Mouse (Mus musculus) urinary bladder, postnatal 14 days (tissue): ENCODE measurements at regions not wholly inside any gene's neighbourhood (a gene's known extent, or its start where the extent isn't known, plus 50 kb on each side); places are given as distances from the start of the nearest gene placed in this dataset.

Experiments used
- DNase-seq: peaks from one replicate; pipeline ENCODE4 v3.0.0; 2021; ENCODE audit warnings: low spot score

GRCm38 (mm10) chr13:110897621-110898020, 357.2 kb upstream of the Actbl2 start:
- no peak for DNase-seq

DNA sequence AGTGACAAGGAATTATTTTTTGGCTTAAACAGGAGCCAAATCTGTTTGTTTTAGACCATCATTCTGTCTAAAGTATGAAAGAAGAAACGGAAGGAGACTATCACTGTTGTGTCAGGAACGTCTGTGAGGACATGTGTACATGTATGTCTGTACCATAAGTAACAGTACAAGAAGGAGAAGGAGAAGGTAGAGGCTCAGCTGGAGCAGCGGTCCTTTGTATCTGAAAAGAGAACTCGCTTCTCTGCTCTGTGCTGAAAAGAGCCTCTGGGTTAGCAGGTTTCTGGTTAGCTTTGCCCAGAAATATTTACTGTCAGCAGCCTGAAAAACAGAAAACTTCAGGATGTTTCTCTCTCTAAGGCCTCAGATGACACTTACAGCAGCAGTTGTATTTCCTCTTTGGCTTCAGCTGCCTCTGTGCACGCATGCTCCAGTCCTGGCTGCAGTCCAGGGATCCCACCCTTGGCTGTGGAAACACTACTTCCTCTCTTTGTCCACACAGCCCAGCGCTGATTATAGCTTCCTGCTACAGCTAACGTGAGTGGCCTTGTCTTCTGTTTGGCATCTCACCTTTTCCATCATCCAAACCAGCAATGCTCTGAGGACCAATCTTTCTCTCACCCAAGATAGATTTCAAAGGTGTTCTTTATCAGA, 351.7 kb upstream of the Actbl2 start:
- peak; percentile 82 for DNase-seq

DNA sequence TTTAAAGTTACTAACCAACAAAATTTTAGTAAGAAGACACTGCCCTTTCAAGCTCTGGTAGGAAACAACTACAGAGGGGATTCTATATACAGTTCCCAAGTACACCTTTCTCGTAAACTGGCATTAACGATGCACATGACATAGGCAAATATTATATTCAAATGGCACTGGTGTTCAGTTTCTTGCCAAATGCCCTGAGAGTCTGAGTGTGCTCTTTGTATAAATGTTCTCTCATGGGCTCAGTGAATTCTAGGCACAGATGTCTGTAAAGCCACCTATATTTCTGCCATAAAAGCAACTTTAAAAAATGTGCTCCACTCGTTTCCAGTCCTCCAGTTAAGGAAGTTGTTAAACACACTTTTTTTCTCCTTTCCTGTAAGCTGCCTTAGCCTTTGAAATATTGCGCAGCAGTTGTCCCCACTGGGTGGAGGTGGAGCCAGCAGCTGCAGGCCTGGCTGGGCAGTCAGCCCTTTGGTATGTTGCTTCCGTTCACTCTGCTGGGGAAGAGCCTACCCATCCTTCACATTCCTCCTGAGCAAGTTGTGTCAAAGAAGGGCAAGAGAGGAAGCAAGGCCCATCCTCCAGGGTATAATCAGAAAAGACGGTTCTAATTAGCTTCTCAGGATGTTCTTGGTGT, 347.4 kb upstream of the Actbl2 start:
- DNase-seq = peak; percentile 52

GRCm38 (mm10) chr13:110911866-110912265, 342.9 kb upstream of the Actbl2 start:
- DNase-seq = no peak

GRCm38 (mm10) chr13:110913177-110913576, 341.6 kb upstream of the Actbl2 start:
- no peak for DNase-seq

DNA sequence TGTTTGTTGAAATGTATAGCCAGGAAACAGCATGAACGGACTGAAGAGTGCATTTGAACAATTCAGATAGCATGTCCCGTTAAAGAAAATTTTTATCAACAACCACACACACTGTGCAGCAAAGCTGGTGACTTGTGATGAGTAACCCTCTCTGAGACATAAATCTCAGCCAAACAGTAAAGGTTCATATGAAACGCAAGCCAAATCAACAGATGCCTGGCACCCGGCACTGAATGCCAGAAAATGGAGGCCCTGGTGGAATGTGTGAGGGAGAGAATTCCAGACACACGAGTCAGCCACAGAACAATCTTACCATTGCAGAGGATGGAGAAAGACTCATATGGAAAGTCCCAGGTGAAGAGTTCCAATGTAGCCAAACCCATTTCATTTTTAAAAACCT, 341.1 kb upstream of the Actbl2 start:
- no peak for DNase-seq

GRCm38 (mm10) chr13:110915161-110915560, 339.7 kb upstream of the Actbl2 start:
- no peak for DNase-seq

- no peak for DNase-seq
Measured at GRCm38 (mm10) chr13:110923936-110924335, 330.9 kb upstream of the Actbl2 start.

GRCm38 (mm10) chr13:110924897-110925296, 329.9 kb upstream of the Actbl2 start:
- DNase-seq = no peak

- DNase-seq = no peak
Measured at GRCm38 (mm10) chr13:110928143-110928542, 326.7 kb upstream of the Actbl2 start.

DNA sequence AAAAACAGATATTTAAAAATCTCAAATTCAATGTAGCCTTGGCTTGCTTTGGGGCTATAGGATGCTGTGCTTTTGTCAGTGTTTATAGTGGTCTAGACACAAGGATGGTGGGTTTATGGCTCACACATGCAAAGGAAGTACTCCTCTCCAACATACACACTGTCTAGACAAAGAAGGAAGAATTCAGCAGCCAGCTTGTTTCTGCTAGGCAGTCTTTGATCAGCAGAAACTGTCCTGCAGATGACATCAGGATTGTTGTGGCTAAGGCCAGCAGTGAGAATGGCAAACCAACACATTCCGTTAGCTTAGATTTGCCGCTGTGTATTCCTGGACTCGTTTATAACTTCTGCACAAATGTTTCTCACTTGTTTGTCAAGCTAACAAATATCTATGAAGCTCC, 325.9 kb upstream of the Actbl2 start:
- DNase-seq = no peak

DNA sequence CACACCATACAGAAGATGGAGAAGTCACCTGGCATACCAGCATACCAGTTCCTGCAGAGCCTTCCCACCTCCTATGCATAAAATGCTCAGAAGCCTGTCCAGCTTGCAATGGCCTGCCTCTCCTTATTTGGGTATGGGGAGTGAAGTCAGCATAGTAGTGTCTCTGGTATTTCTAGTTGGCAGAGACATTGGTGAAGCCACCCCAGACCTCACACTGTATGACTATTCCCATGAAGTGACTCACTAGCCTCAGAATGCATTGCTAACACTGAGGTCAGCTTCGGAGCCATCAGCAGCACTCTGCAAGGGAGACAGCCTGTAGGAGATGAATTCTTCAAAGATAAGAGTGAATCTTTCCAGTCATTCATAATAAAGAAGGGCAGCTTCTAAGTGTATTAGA, 325.2 kb upstream of the Actbl2 start:
- peak; percentile 16 for DNase-seq

DNA sequence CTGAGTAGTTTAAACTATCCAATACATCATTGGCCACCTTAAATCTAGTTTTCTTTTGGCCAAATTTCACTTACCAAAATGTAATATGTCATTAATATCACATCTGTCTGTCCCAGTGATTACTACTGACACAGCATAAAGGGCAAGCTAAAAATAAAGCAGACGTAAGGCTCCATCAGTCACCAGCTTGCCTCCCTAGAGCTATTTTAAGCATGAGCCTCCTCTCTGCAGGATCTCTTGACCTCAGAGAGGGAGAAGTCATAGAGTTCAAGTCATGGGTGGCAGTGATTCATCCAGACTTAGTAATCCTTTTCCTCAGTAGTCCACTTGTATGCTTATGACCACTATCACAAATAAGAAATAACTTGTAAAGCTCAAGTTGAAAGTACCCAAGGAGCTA, 313.2 kb upstream of the Actbl2 start:
- no peak for DNase-seq

DNA sequence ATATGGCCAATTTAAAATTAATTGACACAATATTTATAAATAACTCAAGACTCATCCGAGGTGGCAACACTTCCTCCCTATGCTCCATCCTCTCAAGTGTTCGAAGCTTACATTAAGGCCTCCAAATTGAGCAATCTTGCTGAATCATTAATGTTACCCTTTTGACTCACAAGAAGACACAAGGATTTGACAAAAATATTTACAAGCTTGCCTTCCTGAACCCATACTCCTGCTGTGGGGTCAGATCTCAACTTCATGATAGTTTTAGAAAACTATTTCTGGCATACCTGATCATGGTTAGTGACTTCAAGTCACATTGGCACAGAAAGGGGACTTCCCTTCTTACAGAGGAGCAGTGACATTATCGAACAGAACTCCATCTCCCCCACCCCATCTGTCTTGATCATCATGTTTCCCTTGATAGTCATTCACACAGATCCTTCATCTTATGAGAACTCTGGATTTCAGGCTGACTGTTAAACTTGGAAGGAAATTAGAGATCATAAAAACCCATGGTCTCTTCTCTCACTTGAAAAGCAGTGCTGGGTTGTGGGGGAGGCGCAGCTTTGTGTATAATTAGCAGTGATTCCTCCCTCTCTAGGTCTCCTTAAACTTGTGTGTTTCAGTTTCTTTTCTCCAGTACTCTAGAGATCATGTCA, 311.7 kb upstream of the Actbl2 start:
- DNase-seq = no peak

GRCm38 (mm10) chr13:110944061-110944460, 310.8 kb upstream of the Actbl2 start:
- no peak for DNase-seq

DNA sequence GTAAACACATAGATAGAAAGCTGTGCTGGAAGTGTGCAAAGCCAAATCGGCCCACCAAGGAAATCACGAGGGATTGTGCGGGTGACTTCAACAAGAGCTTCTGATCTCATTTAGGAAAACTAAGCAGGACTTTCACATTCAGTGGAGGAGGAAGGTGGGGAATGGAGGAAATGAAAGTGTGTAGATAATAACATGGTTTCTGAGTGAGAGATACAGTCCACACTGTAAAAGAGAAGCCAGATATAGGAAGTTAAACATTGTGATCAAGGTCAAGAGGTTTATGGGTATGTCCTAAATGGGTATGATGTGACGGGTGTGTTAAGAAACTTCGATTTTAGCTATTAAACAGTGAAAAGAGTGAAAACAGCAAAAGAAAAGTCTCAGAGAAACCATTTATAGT, 310.1 kb upstream of the Actbl2 start:
- no peak for DNase-seq

DNA sequence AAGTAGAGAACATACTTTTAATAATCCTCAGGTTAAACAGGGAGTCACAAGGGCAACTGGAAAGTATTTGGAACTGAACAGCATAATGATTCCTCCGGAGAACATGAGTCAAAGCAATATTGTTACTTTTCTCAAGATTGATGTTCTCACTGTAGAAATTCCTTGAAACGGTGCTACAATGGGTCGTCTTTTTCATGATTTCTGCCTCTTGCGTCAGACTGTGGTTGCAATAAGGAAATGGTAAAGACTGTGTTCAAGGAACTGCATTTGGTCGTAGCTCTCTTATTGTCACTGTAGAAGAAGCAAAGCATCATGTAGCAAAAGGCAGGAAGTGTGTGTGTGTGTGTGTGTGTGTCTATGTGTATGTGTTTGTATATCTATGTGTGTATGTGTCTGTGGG, 294.6 kb upstream of the Actbl2 start:
- DNase-seq = no peak

DNA sequence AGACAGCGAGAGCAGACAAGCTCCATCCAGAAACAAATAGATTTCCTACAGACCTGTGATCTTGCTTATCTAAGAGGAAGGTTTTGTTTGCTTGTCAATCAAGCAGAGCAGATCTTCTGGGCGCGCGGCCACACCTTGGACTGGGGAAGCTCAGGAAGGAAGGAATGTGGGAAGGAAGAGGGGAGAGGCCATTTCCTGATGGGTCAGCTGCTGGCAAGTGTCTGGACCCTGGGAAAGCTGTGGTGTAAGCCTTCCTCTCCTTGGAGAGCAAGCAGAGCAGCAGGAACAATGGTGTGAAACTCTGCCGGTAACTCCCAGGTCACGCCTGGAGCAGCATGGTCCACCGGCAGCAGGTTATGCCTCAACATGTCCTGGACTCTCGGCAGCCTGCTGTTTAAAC, 287.7 kb upstream of the Actbl2 start:
- DNase-seq = peak; percentile 45

DNA sequence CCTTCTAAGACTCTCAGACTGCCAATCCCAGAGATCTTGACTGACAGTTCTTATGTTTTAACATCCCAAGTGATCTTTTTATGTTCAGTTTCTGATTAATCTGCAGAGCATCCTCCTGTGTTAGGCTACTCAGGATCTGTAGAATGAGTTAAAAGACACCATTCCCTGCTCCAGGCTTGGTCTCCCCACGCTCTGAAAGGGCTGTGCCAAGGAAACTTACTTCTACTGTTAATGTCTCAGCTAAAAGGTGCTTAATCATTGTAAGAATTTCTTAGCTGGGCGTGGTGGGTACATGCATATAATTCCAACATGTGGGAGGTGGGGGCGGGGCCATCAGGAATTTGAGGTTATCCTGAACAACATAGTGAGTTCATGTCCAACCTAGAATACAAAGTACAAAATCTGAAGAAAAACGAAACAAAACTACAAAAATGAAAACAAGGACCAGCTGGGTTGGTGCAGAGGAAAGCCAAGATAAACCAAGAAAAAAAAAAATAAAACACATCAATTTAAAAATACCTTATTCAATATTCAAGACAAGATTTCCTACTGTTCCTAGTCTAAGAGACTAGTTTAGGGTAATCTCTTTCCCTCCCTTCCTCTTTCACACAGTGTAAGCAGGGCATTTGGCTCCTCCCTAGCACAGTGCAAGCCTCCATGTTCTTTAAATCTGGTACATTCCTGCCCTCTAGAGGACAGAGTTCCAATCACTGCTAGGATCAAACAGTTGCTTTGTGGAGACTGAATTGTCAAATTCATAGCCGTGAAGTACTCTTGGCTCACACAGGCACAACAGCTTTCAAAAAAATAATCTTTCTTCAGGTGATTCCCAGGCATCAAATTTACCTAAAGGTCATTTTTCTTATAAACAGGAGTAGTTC, 286.9 kb upstream of the Actbl2 start:
- peak; percentile 62 for DNase-seq

- peak; percentile 12 for DNase-seq
Measured at GRCm38 (mm10) chr13:110968507-110968905, 286.3 kb upstream of the Actbl2 start.

DNA sequence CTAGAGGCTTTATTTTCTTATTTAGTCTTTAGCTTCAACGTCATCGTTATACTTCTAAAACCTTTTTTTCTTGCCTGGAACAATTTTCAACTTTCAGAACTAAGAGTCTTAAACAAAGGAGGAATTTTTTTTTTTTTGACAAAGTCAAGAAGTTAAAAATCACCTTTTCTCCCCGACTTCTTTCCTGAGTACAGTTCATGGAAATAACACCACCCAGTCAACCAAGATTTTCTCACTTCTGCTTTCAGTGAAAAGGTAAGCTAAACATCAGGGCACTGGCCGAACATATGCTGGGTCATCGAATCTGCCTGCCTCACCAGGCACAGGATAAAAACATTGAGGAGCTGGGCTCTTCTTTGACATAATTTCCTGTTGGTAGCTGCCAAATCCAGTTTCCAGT, 277.4 kb upstream of the Actbl2 start:
- DNase-seq = no peak

GRCm38 (mm10) chr13:110978022-110978421, 276.8 kb upstream of the Actbl2 start:
- DNase-seq = no peak

GRCm38 (mm10) chr13:110990677-110991076, 264.1 kb upstream of the Actbl2 start:
- DNase-seq = no peak
